Mouse (Mus musculus) C2C12 (cell line): ENCODE data around the gene Megf11.

Source experiments
- CTCF ChIP-seq: IDR thresholded peaks from one replicate; pipeline ENCODE4 v1.5.1; 2011; ENCODE audit not compliant: control insufficient read depth, insufficient read depth, insufficient read length
- MYOG ChIP-seq: IDR thresholded peaks from one replicate; pipeline ENCODE4 v1.6.1; 2011; ENCODE audit not compliant: control insufficient read depth, insufficient read length; ENCODE audit errors: extremely low read depth
- USF1 ChIP-seq: IDR thresholded peaks from one replicate; pipeline ENCODE4 v1.6.1; 2011; ENCODE audit warnings: low read depth, mild to moderate bottlenecking, control low read depth, moderate library complexity

DNA sequence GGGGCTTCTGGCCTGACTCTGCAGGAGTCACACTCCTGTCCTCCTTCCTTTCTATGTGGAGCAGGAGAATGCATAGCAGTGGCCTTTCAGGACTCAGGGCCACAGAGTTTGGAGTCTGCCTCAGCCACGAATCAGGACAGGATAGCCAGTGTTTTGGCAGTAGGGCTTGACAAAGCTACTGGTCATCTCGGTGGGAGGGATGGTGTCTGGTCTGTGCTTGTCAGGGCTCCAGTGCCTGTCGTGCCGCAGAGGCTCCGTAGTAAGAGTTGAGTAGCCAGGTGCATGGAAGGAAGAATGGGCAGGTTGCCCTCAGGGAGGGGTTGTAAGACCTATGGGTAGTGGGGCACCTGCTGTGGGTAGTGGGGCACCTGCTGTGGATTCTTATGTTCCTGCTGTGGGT lies 96.7 kb downstream of the Megf11 start:
- no peak for TF ChIP-seq CTCF
- TF ChIP-seq USF1 = no peak
- TF ChIP-seq MYOG = no peak
